Mouse (Mus musculus) kidney, postnatal 4 days (tissue): ENCODE measurements at regions not wholly inside any gene's neighbourhood (a gene's known extent, or its start where the extent isn't known, plus 50 kb on each side); places are given as distances from the start of the nearest gene placed in this dataset.
A peak's percentile ranks its signal among the peaks of the same experiment; 100 is the strongest.
"Not testable (repeated sequence)": the region's sequence is repeated elsewhere in the genome, so short reads cannot be mapped to it uniquely, and the experiment has no call there.

Experiments used
- DNase-seq, 2 experiments: peaks; one replicate each; pipeline ENCODE4 v3.0.0; 2021; ENCODE audit warnings: mixed read lengths in 2 of 2

DNA sequence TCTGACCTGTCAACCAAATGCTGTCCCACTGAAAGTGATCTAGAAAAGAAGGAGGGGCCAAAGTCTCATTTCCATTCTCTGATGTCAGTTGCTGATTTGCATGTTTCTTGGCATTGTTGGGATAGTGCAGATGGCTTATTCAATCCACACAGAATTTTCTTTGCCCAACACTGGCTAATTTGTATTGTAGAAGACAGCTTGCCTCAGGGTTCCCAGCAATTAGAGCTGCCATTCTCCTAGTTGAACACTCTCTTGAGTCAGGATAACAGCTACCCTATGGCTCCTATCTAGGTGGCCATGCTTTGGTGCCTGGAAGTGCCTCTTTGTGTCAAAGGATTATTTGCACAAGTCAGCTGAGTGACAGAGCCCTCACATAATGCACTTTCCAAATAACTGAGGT lies 569.0 kb downstream of the Lrriq3 start:
- no peak for DNase-seq

DNA sequence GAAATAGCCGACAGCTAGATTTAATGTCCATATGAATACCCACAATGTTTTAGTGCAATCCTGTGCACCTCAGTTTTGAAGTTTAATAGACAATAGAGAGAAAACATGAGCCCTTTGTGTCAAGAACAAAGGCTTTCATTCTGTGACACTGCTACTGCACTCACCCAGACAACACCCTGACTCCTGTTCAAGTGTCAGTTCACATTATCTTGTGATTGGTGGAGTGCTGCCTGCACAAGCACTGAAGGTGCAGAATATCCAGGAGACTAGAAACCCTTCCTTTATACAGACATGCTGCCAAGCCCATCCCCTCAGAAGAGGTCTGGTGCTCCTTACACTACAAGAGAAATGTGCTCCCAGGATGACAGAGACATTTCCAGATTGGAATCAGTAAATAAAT lies 579.3 kb downstream of the Lrriq3 start:
- DNase-seq: no peak

DNA sequence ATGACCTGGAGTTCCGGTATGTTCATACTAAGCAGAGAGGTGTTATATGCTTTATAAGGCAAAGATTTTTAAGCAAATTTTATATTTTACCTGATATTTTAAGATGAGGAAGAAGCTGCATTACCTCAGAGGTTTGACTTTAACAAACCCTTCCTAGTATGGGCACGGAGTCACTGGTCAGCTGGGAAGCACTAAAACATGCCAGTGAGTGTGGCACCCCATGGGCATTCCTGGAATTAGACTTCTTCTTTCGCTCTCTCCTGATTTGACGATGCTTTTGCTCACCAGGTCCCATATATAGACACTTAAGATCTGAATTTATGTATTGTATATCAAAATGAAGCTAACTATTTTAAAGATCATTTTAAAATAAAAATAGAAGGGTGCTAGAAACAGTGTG lies 587.0 kb downstream of the Lrriq3 start:
- no peak for DNase-seq

DNA sequence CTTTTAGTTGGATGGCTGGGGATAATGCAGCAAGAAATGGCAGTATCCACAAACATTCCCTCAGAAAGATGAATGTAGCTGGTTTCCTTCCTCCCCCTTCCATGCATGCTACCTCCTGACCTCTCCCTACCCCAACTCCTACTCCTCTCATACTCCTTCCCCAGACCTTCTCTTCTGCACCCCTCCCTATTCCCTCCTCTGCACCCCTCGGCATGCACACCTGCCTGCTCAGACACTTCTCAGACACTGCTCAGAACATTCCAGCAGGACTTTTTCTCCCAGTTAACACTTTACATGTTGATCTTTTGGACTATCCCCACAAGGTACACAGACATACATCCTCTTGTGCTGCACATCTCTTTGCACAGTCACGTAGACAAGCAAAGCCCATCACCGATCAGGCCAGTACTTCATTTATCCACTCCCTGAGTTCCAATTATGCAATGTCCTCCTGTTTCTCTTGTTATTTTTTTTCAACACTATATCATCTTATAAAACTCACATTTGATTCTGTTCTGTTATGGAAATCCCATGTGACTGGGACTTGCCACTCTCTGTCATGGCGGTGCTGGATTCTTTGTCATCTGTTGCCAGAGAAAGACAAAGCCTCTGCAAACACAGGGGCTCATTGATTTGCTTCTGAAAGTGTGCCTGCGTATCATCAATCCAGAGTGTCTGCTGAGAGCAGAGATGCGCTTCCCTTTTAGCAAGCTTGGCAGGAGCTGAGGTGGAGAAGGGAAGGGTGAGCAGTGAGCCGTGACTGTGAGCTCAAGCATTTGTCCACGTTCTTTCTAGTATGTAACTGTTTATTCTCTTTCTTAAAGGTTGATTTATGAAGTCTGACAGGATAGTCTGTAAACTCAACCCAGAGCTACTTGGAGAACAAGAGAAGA lies 589.9 kb downstream of the Lrriq3 start:
- DNase-seq: peak; percentile 6 to 22

DNA sequence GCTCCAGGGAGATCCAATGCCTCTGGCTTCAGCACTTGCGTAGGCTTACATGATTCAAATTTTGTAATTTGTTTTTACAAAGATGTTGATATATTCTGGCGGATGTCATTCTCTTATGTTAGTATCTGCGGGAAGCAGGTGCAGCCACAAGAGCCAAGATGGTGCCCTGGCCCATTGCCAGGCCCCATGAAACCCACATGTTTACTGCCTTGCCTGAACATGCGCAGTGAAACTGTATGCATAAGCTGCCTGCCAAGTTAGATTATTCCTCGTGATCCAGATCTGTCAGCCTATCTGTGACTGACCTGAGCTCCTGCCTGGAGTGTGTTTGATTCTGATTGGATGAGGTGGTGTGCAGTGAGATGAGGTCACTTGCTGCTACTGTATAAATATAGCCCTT lies 595.1 kb downstream of the Lrriq3 start:
- DNase-seq: no peak

DNA sequence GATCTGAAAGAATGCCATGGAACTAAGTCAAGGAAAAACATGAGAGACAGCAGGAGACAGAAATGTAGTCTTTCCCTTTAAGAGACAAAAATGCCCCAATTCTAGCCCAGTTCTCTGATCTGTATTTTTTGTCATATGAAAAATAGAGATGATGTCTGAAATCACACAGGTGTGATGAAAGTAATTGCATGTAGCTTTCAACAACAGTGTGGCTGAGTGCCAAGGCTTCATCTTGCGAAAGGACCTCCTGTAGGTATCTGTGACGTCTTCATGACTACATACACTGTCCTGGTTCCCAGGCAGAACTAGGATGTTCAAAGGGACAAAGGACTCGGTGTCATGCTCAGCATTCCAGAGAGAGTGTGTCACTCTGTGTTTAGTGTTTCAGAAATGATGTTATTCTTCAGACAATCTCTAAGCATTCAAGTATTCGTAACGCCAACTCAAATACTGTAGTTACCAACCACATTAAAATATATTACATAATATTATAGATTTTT lies 629.8 kb downstream of the Lrriq3 start:
- DNase-seq: no peak

DNA sequence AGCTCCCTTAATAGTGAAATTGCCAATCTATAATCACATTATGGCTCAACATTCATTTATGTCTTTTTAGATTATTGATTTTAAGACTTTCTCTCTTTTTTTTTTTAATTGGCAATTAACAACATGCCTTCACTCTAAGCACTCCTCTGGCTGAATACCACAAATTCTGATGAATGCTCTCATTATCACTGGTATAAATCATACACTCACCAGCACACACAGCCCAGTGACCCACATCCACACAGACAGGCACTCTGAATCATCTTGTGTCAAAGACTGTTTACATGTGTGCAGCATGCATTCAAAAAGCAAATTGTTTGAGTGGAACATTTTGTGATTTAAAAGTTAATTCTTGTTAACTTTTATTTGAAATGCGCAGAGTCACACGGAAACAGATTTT lies 649.2 kb downstream of the Lrriq3 start:
- DNase-seq: no peak

DNA sequence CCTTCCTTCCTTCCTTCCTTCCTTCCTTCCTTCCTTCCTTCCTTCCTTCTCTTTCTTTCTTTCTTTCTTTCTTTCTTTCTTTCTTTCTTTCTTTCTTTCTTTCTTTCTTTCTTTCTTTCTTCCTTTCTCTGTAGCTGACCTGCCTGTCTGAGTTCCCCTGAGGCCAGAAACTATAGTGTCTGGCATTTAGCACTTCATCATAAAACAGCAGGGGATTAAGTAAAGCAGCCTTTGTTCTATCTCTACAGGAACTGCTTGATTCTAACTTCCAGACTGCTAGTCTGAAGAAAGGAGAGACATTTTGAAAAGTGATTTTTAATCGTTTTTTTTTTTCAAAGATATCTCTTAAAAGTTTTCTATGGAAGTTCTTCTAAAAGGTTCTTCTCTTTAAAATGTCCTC lies 653.4 kb downstream of the Lrriq3 start:
- DNase-seq: not testable (repeated sequence)

DNA sequence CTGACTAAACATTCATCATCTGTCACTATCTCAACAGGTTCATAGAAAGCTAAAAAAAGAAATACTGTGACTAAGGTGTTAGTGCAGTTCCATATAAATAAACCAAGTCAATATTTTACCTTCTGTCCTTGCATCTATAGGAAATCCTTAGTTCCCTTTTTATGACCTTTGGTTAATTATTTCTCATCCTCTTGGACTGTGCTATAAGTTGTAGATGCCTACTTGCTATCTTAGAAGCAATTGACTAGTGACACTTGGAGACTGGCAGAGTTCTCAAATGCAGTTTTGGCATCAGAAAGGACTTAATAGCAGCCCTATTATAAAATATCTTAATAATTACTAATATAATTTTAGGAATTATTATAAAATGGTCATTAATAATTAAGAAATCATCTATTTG lies 654.3 kb downstream of the Lrriq3 start:
- DNase-seq: no peak

DNA sequence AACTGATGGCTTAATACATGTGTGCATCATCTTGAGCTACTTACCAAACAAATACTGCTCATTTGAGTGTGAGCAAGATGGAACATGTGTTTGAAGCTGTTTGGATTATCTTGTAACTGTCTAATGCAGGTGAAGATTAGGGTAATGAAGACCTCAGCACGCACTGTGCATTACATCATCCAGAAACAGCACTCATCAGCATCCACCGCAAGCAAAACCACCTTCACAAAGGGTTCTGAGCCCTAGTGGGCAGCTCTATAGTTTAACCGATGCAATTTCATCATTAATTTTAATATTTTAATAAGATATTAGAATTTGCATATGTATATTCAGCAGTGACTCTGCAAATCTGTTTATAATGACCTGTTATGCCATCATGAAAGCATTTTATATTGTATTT lies 664.1 kb downstream of the Lrriq3 start:
- DNase-seq: no peak

DNA sequence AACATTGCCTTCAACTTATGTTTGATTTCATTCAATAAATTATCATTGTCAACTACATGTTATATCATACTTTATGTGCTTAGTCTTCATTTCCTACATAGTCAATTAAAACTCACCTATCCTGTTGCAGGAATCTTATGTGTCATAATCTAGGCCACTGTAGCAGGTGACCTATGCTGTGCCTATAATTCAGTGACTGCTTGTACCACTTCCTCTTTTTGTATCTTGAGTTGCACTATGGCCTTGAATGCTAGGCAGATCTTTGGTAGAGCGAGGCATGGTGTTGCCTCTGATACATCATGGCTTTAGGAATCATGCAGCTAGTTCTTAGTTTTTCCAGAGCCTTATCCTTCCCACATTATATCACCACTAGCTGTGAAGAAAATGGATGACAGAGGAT lies 682.8 kb downstream of the Lrriq3 start:
- no peak for DNase-seq

DNA sequence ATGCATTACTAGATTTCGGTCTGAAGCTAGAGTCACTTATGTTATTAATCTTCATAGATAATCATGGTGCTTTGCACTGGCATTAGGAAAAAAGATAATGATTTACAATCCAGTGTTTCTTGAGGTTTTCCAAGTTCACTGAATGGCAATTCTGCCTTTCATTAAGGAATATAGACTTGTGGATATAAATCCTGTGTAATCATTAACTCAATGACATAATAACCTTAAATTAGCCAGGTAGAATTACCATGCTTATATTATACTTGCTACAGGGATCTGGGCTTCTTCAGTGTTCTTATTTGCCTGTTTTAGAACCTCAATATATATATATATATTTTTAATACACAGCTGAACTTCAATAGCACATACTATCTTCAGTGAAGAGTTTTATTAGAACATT lies 683.8 kb downstream of the Lrriq3 start:
- no peak for DNase-seq

DNA sequence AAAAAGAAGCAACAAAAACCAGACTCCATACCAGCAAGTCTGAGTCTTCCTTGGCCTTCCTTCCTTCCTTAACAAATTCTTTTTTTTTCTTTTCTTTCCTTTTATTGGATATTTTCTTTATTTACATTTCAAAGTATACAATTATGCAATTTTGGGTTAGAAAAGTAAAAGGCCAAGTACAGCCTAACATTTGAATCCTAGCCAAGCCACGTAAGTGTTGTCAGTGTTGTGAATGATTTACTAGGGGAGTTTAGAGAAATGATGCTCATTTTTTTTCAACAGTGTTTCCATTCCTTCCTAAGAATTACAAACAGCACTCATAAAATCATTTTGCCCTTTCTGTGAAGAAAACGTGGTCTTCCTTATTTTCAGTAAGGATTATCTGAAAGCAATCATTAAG lies 722.5 kb downstream of the Lrriq3 start:
- no peak for DNase-seq

DNA sequence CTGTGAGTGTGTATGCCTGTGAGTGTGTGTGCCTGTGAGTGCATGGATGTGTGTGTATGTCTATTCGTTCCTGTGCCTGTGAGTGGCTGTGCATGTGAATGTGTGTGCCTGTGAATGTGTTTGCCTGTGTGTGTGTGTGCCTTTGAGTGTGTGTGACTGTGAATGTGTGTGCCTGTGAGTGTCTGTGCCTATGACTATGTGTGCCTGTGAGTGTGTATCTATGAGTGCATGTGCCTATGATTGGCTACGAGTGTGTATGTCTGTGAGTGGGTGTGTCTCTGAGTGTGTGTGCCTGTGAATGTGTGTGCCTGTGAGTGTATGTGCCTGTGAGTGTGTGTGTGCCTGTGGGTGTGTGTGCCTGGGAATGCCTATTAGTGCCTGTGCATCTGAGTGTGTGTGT lies 731.6 kb downstream of the Lrriq3 start:
- DNase-seq: no peak

DNA sequence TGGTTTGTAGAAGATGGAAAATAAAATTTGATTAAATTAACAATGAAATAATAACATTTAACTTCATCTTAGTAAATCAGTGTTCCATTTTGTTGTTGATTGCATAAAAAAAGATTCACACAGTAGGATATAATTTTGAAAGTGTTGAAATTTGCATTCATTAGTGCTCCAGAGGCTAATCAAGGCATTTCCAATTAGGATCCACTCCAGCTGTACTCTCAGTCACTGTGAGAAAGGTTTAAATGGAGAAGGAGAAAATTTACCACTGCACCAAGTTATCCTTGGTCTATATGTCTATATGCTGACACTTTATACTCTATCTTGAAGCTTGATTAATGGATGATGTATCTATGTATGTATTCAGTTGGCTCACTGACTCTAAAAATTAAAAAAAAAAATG lies 695.3 kb upstream of the Negr1 start:
- no peak for DNase-seq

DNA sequence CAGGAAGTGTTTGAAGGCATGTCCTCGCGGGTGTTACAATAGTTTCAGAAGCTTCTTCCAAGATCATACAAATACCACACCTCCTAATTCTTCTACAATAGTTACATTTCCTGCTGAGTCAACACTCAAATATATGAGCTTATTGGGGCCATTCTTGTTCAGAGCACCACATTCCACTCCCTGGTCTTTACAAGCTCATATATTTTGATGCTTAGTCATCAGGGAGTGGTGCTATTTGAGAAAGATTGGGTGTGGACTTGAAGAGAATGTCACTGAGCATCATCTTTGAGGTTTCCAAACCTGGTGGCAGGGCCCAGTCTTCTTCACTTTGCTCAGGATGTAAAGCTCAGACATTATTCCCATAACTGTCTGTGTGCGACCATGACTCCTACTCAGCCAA lies 685.9 kb upstream of the Negr1 start:
- no peak for DNase-seq

DNA sequence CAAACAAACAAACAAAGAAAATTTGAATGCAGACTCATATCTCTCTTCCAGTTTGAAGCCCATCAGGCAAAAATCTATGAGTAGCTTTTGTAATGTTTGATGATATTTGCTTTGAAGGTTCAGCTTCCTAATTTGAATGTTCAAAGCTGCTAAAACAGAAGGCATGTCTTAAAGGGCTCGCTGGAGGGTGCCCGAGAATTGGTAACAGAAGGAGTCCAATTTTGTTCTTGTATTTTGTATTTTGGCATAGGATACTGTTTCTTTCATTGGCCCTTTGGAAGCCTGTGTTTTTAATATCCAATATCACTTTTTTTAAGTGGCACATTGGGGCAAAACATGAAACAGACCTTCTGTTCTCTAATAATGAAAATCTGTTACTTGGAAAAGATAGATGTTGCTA lies 683.2 kb upstream of the Negr1 start:
- DNase-seq: no peak

DNA sequence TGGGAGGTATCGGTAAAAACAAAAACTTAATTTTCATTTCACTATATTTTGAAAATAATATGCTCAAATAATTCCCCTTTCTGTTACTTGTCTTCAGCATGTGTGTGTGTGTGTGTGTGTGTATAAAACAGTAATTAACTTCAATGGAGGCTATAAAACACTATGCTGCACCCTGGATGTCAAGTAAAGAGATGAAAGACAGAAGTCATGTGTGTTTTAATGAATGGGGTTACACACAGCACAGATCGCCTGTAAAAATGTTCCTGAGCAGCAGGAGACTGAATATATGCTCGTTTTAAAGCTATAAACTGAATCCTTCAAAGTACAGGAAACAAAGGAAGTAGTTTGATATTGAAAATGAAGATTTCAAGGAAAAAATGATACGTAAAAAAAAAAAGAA lies 680.9 kb upstream of the Negr1 start:
- DNase-seq: no peak

DNA sequence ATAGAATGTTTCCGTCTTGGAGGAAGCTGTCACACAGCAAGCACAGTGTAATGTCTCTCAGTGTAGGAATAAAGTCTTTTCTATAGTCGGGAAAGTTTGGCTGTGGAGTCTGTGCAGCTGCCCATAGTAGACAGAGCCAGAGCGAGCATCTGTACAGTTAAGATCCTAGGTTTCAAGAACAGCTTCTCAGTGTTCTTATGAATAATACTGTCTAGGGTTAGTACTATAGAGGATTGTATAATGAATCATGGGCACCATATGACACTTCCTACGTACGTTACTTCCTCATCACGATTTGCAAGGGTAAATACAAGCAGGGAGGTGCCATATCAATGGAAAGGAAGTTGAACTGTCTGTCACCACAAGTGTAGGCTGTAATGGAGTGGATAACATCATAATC lies 645.6 kb upstream of the Negr1 start:
- no peak for DNase-seq

DNA sequence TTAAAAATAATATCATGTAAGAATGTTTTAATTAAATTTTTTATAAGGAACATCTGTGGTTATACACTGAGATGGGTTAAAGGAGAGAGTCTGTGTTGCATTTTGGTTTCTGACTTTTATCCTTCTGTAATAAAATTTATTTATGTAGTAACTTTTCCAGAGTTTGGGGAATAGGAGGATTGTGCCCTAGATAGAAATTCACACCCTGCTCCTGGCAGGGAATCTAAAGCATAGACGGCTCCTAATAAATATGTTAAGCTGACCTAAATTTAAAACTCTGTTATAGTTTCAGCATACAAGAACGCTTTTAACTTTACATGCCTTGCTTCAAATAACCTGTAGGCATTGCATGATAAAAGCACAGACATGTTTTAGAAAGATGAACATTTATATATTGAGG lies 618.7 kb upstream of the Negr1 start:
- DNase-seq: no peak

DNA sequence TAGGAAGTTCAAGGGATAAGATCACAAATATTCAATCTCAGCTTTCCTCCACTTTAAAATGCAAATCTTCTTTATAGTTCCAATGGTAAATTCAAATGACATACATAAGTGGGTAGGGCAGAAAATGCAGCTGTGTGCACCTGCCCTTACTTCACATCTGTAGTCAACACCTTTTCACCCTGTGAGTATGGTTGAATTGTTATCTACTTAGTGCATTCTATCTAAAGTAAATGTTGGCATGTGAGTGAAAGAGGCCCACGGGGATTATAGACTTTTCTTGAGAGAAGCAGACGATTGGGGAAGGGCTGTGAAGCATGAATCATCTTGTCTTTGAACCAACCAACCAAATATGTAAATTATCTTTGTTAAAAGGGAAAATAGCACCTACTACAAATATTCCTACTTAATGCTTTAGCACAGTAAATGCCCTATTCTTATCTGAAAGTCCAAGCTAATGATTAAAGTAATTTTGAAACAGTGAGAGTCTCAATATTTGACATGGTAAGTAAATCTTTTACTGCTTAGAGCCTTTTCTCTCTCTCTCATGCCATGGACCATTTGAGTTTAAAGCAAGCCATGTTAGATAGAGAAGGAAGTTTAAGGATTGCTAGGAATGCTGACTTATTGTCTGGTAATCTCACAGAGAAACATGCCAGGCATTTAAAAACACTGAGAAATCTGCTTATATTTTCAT lies 617.4 kb upstream of the Negr1 start:
- no peak for DNase-seq

DNA sequence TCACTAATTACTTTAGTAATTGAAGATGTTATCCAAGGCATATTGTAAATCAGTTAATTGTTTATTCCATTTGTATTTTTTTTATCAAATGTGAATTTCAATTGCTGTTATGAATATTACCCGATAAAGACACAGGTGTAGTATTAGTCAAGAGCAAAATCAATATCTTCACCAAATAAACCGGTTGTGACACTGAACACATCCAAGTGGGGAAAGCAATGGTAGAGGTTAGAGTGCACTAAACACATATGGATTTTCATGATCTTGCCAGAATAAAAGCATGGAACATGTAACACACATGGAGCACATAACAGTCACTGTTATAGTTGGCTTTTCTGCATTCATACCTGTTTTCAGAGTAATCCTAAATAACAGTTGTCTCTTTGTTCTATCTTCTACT lies 616.4 kb upstream of the Negr1 start:
- DNase-seq: no peak

DNA sequence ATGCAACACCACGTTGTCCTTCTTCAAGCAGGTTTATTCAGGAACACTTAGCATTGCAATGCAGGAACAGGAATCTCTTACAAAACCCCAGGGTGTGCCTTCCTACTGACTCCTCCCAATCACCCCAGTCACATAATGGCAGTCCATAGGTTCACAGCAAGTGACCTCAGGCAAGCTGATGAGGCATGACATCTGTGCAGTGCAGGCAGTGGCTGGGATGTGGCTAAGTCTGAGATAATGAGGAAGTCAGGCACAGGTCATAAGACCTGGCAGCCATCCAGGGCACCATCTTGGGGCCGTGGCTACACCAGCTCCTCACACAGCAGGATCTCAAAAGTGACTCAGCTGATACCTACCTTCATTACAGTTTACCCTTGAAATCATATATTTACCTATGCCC lies 599.1 kb upstream of the Negr1 start:
- DNase-seq: peak in 1 of 2 experiments; percentile 3

DNA sequence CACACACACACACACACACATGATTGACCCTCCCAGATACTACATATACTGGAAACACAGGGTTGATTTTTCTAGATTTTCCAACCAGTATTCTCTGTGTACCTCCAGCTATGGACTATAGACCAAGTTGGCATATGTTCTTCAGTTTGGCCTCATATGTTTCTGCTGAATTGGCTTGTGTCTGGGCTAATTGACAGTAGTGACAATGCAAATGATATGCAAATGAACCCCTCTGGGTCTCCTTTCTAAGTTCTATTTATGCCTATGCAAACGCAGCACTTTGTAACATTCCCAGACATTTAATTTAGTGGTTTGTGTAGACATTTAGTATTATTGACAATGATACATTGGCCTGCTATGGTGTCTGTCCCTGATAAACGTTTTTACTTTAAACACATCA lies 582.0 kb upstream of the Negr1 start:
- no peak for DNase-seq
